Mouse (Mus musculus) erythroblast, embryonic 14.5 days (primary cell): ENCODE results near the gene Thbs3. TPM values are rescaled to one million over a fixed set of nuclear protein-coding genes. Genes with fewer than 3 reads are reported as not detected.

Experiments used
- H3K27me3 ChIP-seq: 2 replicates; pipeline ENCODE4 v1.6.1; 2012; ENCODE audit warnings: inconsistent platforms; ENCODE audit not compliant: control insufficient read depth
- H3K36me3 ChIP-seq: 2 replicates; pipeline ENCODE4 v1.6.1; 2012; ENCODE audit warnings: mild to moderate bottlenecking, inconsistent platforms; ENCODE audit not compliant: control insufficient read depth
- H3K4me1 ChIP-seq: 2 replicates; pipeline ENCODE4 v1.6.1; 2012; ENCODE audit warnings: inconsistent platforms; ENCODE audit not compliant: control insufficient read depth
- H3K4me3 ChIP-seq: replicated peaks from 2 replicates; pipeline ENCODE3; 2012; ENCODE audit warnings: moderate library complexity, mild to moderate bottlenecking, inconsistent platforms
- H3K9me3 ChIP-seq: 2 replicates; pipeline ENCODE4 v1.6.1; 2012; ENCODE audit warnings: low read length, inconsistent platforms, mixed read lengths; ENCODE audit not compliant: control insufficient read depth
- GATA1 ChIP-seq: IDR thresholded peaks from 2 replicates; pipeline ENCODE4 v1.6.1; 2012; ENCODE audit warnings: low read length, inconsistent platforms, mixed read lengths
- TAL1 ChIP-seq: IDR thresholded peaks from 3 replicates; pipeline ENCODE4 v1.6.1; 2012; ENCODE audit warnings: low read length, inconsistent platforms, mixed read lengths
- polyA plus RNA-seq: library from polyadenylated mRNA; stranded (reverse); fragments of >175 nt; gene quantifications from 2 replicates; pipeline ENCODE4 v1.2.3, GENCODE M21; 2012

The Thbs3 gene
- polyA plus RNA-seq, 1 experiment, result 0.04 TPM

DNA sequence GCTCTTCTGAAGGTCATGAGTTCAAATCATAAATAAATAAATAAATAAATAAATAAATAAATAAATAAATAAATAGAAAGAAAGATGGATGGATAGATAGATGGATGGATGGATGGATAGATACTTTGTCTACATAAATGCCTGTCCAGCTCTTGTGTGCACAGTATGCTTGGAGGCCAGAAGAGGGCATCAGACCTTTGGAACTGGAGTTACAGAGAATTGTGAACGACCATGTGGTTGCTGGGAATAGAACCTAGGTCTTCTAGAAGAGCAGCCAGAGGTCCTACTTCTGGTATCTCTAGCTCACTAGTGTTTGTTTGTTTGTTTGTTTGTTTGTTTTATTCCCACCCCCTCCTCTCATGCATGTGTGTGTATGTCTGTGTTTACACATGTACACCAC, 21.6 kb upstream of the Thbs3 start:
- H3K4me1 ChIP-seq, result peaks cover 23% of the 10 kb centered on the region
- TF ChIP-seq TAL1, result no peak
- no peak for TF ChIP-seq GATA1
- H3K27me3 ChIP-seq, result peaks cover 26% of the 10 kb centered on the region
- no peaks in the 10 kb centered on the region for H3K9me3 ChIP-seq
- H3K4me3 ChIP-seq, result no peak overlapping the region
- no peaks in the 10 kb centered on the region for H3K36me3 ChIP-seq

DNA sequence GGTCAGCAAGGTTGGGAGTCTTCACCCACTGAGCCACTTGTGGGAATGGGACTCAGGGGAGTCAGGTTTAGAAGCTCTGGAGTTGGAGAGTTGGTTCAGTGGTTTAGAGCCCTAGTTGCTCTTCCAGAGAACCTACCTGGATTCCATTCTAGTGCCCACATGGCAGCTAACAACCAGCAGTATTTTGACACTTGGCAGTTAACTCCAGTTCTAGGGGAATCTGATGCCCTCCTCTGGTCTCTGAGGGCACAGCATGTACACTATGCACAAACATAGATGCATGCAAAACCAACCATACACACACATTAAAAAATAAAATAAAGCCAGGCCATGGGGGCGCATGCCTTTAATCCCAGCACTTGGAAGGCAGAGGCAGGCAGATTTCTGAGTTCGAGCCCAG, 21.1 kb upstream of the Thbs3 start:
- H3K27me3 ChIP-seq, result peaks cover 23% of the 10 kb centered on the region
- H3K4me1 ChIP-seq, result peaks cover 23% of the 10 kb centered on the region
- H3K36me3 ChIP-seq, result no peaks in the 10 kb centered on the region
- H3K9me3 ChIP-seq, result no peaks in the 10 kb centered on the region
- no peak overlapping the region for H3K4me3 ChIP-seq
- TF ChIP-seq GATA1, result no peak
- TF ChIP-seq TAL1, result no peak

DNA sequence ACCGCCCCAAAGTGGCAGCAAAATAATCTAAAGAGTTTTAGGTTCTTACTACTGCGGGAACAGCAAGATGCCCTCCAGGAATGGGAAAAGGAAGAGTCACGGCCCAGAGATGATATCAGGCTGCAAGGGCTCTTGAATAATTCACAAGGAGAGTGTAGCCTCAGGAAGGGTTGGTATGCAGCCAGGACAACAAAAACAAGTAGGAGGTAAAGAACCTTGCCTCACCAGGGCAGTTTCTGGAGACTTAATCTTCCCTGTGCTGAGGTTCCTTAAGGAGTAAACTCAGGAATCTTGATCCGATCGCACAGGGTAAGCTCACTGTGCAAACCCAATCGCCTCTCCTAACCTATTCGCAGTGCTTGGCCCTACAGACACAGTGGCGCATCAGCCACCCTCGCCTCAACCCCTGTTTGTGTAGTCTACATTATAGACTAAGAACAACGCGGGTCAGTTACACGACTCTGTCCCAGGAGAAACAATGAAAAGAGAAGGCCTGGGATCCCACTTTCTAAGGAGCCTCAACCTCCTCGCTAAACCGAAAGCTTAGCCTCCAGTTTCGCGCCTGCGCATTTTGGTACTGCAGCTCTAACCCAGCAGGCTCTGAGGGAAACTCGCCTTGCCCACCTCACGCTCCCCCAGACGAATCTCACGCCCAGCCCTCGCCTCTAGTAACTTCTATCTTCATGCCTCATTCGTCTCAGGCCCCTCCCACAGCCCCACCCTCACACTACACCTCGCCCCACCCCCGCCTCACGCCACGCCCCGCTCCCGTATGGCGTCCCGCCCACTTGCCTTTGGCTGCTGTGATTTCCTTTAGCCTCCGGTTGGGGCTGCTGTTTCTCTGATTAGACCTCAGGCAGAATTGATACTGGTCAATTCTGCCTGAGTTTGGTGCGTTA, 18.8 kb upstream of the Thbs3 start:
- H3K36me3 ChIP-seq, result no peaks in the 10 kb centered on the region
- H3K4me1 ChIP-seq, result peaks cover 23% of the 10 kb centered on the region
- no peak for TF ChIP-seq TAL1
- no peak for TF ChIP-seq GATA1

DNA sequence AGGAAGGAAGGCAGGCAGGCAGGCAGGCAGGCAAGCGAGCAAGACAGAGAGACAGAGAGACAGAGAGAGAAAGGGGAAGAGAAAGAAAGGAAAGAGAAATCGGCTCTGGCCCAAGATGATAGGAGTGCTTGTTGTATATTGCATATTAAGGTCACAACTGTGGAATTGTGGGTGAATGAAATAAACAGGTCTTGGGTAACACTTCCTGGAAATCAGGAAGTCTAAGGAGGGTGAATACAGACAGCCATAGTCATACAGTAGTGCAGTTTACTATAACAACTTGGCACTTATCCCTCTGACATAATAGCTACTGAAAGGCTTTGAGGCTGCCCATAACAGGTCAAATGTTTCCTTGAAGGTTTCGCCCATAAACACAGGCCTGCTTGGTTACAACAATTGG, 15.1 kb upstream of the Thbs3 start:
- Histone ChIP-seq H3K4me1 (peaks cover 31% of the 10 kb centered on the region), H3K4me3 (no peak overlapping the region), H3K27me3 (peaks cover 11% of the 10 kb centered on the region), H3K9me3 (no peaks in the 10 kb centered on the region), H3K36me3 (peaks cover 5% of the 10 kb centered on the region)
- TF ChIP-seq TAL1 (no peak), GATA1 (no peak)

More for the DNA sequence above, 18.8 kb upstream of the Thbs3 start:
- peaks cover 11% of the 10 kb centered on the region for H3K27me3 ChIP-seq
- no peaks in the 10 kb centered on the region for H3K9me3 ChIP-seq
- peak overlapping the region; percentile 64 for H3K4me3 ChIP-seq

DNA sequence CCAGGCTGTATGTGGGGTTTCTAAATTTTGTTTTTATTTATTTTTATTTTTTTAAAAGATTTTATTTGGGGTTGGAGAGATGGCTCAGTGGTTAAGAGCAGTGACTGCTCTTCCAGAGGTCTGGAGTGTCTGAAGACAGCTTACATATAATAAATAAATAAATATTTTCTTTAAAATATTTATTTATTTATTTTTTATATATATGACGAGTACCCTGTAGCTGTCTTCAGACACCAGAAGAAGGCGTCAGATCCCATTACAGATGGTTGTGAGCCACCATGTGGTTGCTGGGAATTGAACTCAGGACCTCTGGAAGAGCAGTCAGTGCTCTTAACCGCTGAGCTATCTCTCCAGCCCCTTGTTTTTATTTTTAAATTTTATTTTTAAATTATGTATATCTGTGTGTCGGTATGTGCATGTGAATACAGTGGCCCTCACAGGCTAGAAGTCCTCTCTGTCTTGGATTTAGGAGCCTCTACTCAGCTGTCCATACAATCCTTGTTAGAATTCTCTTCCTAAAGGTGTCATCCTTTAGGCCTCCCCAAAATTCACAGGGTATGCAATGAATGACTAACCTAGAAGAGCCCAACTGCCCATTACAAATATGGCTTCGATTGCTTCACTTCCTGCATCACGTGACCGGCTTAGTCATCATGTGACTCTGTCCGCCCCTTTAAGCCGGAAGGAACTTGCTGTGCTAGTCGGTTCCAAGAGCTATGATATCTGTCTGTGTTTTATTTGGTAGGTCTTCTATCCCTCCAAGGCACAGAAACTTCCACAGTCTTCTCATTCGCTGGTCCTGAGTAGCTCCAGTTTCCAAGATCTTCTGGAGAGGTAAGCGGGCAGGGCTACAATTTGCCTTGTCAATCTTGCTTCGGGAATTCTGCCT, 12.5 kb upstream of the Thbs3 start, which contains the start of gene Gba:
Gene Gba (plus strand): TSS at position 676 of the 889 bp plus-strand sequence.
- Histone ChIP-seq H3K4me3 (peak within 1 kb of the TSS; percentile 62), H3K27me3 (peaks cover 7% of the 10 kb centered on the region), H3K36me3 (peaks cover 31% of the 10 kb centered on the region), H3K4me1 (peaks cover 12% of the 10 kb centered on the region), H3K9me3 (no peaks in the 10 kb centered on the region)
- TF ChIP-seq GATA1, result no peak
- no peak for TF ChIP-seq TAL1

DNA sequence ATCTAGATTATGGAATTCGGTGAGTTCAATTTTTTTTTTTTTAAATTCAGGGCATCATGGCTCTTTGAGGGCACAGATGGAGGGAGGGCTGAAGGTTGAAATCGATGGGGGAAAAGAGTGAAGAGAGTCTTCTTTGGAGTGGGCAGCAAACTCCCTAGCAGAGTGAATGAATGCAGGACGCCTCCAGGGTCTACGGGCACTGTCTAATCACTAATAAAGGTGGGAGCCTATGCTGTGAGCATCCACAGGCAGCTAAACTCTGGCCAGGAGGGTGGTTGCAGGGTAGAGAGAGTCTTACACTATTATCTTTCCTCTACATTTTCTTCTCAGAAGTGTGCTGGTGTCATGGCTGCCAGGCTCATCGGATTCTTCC, 11.9 kb upstream of the Thbs3 start:
- Histone ChIP-seq H3K4me3 (peak overlapping the region; percentile 62), H3K9me3 (no peaks in the 10 kb centered on the region), H3K27me3 (peaks cover 4% of the 10 kb centered on the region), H3K36me3 (peaks cover 37% of the 10 kb centered on the region), H3K4me1 (peaks cover 12% of the 10 kb centered on the region)
- TF ChIP-seq TAL1 (no peak), GATA1 (no peak)

DNA sequence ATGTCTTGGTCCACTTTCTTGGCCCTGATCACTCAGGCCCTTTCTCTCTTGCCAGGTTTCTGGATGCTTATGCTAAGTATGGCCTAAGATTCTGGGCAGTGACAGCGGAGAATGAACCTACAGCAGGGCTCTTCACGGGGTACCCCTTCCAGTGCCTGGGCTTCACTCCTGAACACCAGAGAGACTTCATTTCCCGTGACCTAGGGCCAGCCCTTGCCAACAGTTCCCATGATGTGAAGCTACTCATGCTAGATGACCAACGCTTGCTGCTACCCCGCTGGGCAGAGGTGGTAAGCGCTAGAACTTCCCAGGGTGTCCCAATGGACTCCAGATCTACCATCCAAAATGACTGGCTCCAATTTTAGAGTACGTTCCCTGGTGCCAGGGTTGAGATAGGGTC, 8.9 kb upstream of the Thbs3 start:
- Histone ChIP-seq H3K36me3 (peaks cover 67% of the 10 kb centered on the region), H3K4me1 (peaks cover 12% of the 10 kb centered on the region), H3K9me3 (no peaks in the 10 kb centered on the region), H3K27me3 (no peaks in the 10 kb centered on the region), H3K4me3 (no peak overlapping the region)
- TF ChIP-seq GATA1 (no peak), TAL1 (no peak)

DNA sequence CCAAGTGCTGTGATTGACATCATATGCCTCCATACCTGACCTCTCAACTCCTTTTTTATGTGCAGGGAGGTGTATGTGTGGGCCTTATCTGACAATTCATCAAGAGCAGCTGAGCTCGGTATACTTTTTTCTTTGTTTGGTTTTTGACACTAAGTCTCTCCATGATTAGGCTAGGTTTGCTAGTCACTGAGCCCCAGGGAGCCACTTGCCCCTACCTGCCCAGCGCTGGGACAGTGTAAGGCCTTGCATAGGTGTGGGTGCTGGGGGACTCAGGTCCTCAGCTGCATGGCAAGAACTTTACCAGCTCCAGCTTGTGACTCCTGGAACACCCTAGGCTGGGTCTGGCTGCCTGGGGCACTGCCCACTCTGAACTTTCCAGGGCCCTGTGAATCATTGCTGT, 8.3 kb upstream of the Thbs3 start:
- no peak overlapping the region for H3K4me3 ChIP-seq
- peaks cover 15% of the 10 kb centered on the region for H3K4me1 ChIP-seq
- H3K27me3 ChIP-seq, result no peaks in the 10 kb centered on the region
- H3K9me3 ChIP-seq, result no peaks in the 10 kb centered on the region
- TF ChIP-seq TAL1, result no peak
- H3K36me3 ChIP-seq, result peaks cover 71% of the 10 kb centered on the region

DNA sequence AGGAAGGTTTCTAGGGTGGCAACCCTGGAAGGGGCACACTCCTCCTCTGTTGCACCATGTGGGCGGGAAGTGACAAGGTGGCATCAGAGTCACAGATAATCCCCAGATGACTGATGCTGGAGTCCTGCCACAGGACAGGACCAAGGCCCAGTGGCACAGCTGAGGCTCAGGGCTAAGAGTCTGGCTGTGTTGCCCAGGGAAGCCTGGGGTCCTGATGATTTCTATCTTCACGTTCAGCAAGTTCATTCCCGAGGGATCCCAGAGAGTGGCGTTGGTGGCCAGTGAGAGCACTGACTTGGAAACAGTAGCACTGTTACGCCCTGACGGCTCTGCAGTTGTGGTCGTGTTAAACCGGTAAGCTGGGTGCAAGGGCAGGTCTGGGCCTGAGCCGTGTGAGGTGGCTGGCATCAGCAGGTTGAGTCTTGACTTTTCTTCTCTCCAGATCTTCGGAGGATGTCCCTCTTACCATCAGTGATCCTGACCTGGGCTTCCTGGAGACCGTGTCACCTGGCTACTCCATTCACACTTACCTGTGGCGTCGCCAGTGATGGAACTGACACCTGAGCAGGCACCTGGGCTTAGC, 6.8 kb upstream of the Thbs3 start:
- H3K4me3 ChIP-seq, result no peak overlapping the region
- peaks cover 74% of the 10 kb centered on the region for H3K36me3 ChIP-seq
- H3K4me1 ChIP-seq, result peaks cover 22% of the 10 kb centered on the region
- TF ChIP-seq TAL1, result no peak
- no peak for TF ChIP-seq GATA1
- H3K27me3 ChIP-seq, result no peaks in the 10 kb centered on the region
- H3K9me3 ChIP-seq, result no peaks in the 10 kb centered on the region
